Mouse (Mus musculus) c-Kit-negative CD71-positive TER-119-positive erythroid progenitor cells, embryonic 14.5 days (primary cell): ENCODE results near the gene Upb1.
A peak's percentile ranks its signal among the peaks of the same experiment; 100 is the strongest.

ENCODE experiments used
- DNase-seq: peaks from one replicate; pipeline ENCODE4 v3.0.0-alpha.2; 2013; ENCODE audit warnings: low read depth, low spot score

The Upb1 gene

DNA sequence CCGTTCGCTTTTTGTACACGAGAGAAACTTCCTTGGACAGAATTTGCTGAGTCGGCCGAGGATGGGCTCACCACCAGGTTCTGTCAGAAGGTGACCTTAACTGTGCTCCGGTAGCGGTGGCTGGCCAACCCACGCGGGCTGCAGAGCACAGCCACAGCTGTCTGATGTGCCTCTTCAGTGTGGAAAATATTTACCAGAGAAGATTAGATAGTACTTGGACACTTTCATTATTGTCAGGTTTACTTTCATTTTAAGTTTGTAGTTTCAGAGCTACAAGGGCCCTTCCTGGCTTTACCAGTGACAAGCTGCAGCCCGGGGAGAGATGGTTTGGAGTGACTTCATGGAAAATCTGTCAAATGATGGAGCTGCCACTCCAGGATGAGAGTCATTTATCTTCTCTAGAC is 23.6 kb downstream of the Upb1 start:
- no peak for DNase-seq

- DNase-seq = no peak
Observed at GRCm38 (mm10) chr10:75428049-75429003, 27.4 kb downstream of the Upb1 start.

GRCm38 (mm10) chr10:75429004-75429380 is 28.1 kb downstream of the Upb1 start:
- no peak for DNase-seq

DNA sequence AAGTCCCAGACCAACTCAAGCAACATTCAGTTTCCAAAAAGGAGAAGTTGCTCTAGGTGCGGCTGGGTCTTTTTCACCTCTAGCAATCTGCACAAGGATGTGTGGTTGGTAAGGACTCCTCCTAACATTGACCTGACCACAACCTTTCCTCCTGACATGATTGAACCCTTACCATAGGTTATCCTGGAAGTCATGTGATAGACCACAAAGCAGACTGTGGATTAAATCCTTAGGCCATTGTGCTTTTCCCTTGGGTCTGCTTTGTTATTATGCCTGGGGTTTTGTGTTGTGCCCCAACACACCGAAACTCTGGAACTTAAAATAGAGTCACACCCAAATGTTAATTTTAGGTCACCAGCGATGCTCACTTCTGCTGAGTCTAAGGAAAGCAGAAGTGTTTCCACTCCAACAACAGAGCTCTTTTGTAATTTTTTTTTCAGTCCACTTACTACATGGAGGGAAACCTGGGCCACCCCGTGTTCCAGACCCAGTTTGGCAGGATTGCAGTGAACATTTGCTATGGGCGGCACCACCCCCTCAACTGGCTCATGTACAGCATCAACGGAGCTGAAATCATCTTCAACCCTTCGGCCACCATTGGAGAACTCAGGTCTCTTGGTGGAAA is 28.7 kb downstream of the Upb1 start:
- DNase-seq = no peak

DNA sequence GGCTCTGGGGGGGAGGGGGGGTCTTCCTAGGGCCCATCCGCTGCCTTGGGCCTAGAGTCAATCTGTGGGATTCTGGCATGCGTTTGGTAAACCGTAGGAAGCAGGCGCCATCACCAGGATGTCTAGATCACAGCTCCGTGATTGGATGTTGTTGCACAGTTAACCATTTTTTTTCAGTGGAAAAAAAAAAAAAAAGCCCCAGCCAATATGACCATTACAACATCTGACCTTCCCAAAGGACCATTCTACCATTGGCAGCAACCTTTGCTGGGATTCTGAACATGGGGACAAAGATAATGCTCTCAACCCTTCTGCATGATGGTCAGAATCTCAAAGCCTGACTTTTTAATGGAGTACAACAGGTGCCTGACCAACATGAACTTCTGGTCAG is 29.2 kb downstream of the Upb1 start:
- DNase-seq = no peak

DNA sequence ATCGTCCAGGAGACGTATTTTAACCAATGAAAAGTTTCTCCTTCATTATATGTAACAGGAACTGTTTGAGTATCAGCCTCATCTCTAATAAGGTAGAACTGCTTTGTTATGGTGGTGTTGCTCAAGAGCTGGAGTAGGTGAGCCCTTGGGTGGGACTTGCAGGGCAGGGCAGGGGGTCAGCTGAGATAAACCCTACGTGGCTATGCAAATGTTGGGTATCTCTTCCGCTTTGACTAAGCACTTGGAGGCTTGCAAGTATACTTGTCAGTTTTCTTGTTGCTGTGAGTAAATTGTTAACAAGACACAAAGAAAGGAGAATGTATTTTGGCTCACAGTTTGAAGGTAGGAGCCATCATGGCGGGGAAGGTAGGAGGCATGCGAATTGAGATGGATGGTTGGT is 29.7 kb downstream of the Upb1 start:
- DNase-seq = no peak

DNA sequence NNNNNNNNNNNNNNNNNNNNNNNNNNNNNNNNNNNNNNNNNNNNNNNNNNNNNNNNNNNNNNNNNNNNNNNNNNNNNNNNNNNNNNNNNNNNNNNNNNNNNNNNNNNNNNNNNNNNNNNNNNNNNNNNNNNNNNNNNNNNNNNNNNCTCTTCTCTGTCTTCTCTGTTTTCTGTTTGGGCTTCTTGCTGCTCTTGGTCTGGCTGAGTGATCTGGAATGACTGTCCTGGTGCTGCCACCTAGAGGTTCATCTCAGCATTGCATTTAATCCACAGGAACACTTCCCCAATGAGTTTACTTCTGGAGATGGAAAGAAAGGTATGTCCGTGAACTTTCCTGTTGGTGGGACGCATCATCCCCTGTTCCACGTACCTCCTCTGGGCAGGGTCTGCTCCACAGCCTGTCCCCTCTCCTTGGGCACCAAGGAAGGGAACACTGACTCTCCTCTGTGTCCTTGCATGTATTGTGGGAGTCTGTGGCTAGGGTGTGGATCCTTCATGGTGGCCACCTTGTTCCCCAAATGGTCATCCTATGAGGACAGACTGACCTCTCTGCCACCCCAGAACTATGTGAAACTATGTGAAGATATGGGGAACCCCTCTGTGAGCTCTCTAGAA is 35.8 kb downstream of the Upb1 start:
- DNase-seq = peak; percentile 52

DNA sequence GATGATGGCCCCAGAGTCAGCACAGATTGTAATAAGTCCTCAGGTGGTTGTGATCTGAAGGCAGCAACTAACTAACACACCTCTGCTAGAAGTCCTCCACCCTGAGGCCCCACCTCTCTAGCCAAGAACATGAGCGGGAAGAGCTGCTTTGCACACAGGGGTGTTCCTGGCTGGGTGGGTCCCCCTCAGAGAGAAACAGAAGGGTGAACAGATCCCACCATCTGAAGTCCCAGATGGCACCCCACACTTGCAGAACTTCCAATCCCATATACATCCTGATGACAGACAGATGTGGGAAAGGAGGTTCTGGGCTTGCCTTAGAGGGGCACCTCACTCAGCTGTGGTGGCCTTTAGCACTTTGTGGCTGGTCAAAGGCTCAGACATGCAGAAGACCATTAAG is 36.4 kb downstream of the Upb1 start:
- DNase-seq = no peak

- no peak for DNase-seq
Observed at GRCm38 (mm10) chr10:75438132-75438810, 37.4 kb downstream of the Upb1 start.

- peak; percentile 19 for DNase-seq
Observed at GRCm38 (mm10) chr10:75439211-75439811, 38.4 kb downstream of the Upb1 start.

GRCm38 (mm10) chr10:75440756-75441155 is 39.8 kb downstream of the Upb1 start:
- DNase-seq = no peak

DNA sequence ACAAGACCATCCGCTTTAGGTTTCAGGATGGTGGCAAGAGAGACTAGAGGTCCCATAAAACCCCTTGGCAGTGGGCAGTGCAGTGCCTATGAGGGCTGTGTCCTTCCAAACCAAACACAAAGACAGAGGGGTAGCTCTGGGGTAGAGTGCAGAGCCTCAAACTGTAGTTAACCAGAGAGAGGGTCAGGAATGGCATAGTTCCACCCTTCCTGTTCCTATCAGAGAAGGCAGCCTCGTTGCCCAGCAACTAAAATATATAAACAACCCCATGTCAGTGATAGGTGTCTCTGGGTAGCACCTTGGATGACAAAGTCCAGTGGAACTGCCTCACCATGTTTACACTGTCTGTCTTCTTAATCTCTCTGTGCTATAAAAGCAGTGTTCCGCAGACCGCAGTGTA is 40.9 kb downstream of the Upb1 start:
- no peak for DNase-seq

GRCm38 (mm10) chr10:75443017-75443416 is 42.1 kb downstream of the Upb1 start:
- no peak for DNase-seq

GRCm38 (mm10) chr10:75444111-75444826 is 43.4 kb downstream of the Upb1 start:
- DNase-seq = no peak

DNA sequence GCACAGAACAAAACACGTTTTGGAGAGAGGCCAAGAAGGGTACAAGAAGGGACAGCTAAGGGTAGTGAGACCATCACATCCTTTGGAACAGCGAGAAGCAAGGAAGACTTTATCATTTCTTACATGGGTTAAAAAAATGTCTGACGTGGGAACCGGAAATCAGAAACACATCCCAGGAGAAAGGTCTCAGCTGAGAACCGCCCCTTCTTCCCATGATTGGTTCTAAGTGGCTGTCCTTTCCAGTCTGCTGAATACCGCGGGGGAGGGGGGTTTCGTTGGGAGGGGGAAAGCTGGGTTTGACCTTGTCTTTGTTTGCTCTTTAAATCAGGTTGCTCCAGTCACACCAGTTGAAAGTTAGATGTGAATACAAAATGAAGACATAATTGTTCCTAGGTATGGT is 44.1 kb downstream of the Upb1 start:
- no peak for DNase-seq

GRCm38 (mm10) chr10:75446501-75447083 is 45.7 kb downstream of the Upb1 start:
- no peak for DNase-seq

DNA sequence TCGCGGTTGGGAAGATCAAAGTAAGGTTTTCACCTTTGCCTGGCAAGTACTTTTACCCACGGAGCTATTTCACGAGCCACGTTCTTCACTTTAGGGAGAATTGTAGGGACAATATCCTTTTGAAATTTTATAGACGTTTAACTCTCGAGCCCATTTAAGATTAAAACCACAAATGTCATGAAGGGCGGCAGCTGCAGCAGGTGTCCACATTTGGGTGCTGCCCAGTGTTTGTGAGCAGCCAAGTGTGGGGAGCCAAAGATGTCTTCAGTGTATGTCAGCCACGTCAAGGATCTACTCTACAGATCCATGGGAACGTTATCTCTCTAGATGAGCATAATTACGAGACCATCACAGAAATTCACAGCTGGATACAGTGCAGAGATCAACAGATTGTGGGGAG is 46.6 kb downstream of the Upb1 start:
- no peak for DNase-seq

DNA sequence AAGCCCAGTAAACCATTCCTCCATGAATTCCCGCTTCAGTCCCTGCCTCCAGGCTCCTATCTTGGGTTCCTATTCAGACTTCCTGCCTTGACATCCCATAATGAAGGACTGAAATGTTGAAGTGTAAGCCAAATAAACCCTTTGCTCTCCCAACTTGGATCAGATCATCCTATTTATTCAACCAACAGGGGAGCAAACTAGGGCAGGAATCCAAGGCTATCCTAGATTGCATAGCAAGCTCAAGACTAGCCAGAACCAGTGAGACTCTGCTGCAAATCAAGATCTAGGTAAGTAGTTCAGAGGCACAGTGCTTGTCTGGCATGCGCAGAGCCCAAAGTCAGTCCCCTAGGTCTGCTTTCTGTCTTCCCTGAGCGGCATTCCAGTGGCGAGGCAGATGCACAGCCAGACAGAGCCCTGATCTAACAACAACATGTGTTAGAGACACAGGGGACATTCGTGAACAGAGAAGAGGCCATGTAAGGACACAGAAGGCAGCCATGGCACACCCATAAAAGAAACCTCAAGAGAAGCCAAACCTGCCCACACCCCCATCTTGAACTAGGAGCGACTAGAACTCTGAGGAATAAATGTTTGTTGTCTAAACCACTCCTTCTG is 48.0 kb downstream of the Upb1 start:
- DNase-seq = no peak

DNA sequence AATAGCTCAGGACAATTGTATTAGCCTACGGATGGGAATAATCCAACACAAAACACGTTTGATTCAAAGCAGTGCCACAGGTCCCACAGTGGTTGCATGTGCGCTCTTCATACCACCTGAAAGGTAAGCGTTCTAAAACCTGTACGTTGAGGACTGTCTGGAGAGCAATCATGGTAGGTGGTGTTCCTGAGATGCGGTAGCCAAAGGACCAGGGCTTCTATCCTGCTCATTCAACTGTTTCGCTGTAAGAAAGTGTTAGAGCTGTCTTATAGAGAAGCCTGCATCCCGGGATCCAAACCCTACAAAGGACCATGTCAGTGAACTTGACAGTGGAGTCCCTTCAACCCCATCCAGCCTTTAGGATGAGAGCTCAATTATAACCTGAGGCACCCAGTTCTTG is 49.4 kb downstream of the Upb1 start:
- DNase-seq = no peak
